Mouse (Mus musculus): Measurements from ENCODE around the gene Aacs. TPM values are rescaled to one million over a fixed set of nuclear protein-coding genes. Genes with fewer than 3 reads are reported as not detected.
"Not testable (repeated sequence)": the region's sequence is repeated elsewhere in the genome, so short reads cannot be mapped to it uniquely, and the experiment has no call there.

The Aacs gene
- total RNA-seq, 2 experiments from 2014 or later: 41.0 to 51.2 TPM

DNA sequence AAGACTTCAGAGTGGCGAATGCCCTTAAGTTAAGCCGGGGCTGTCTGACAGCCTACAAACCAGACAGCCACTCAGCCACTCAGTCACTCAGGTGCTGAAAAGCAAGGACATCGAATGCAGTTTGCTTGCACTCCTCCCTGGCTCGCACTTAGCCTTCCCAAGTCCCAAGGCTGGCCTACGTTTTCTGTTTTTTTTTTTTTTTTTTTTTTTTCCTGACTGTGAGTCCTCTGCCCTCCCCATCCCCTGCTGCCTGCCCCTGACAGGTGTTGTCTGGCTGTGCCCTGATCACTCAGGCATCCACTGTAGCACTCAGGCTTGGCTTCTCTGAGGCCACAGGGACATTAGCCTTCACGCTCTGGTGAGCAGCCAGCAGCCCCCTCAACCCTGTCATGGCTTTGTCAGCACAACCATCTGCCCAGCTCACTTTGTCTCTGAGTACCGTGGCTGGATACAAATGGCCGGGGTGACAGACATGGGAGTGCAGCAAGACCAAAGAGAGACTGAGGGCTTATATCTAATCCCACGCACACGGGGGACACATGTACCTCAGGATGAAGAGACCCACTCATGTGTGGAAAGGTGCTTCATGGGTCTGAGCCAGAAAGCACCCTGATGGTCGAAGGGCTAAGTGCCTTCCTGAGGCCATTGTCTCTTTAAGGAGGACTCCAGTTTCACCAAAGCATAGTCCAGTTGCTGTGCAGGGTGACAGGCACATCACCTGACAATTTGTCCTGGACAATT lies 11.9 kb downstream of the Aacs start:
- intact Hi-C loops (cut with DNase I): no loop called here
- no peak for DNase-seq (ENCODE audit: low spot score in 2 of 2)

DNA sequence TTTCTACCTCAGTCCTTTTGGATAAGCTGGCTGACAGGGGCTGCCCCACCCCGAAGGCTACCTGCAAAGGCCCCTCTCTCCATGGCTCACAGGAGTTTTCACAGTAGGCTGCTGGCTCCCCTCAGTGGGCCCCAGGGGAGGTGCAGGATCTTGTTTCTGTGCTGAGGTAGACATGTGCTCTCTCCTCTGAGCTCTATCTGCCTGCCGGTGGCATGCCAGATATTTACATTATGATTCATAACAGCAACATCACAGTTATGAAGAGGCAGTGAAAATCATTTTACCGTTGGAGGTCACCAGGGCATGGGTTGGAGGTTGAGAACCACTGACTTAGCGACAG lies 12.5 kb downstream of the Aacs start:
- intact Hi-C loops (cut with DNase I): no loop called here
- no peak for DNase-seq (ENCODE audit: low spot score in 2 of 2)

DNA sequence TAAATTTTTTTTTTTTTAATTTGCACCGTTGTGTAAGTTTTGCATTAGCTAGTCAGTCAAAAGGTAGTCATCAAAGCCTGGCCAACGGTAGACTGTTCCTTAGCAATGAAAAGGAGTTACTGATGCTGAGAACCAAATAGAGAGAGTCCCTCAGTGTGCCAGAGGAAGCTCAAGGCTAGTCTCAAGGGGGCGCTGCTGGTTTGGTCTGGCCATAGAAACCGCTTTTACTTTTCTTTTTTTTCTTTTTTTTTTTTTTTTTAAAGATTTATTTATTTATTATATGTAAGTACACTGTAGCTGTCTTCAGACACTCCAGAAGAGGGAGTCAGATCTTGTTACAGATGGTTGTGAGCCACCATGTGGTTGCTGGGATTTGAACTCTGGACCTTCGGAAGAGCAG lies 13.3 kb downstream of the Aacs start:
- DNase-seq (ENCODE audit: low spot score in 2 of 2); intact Hi-C loops (cut with DNase I): not testable (repeated sequence)

DNA sequence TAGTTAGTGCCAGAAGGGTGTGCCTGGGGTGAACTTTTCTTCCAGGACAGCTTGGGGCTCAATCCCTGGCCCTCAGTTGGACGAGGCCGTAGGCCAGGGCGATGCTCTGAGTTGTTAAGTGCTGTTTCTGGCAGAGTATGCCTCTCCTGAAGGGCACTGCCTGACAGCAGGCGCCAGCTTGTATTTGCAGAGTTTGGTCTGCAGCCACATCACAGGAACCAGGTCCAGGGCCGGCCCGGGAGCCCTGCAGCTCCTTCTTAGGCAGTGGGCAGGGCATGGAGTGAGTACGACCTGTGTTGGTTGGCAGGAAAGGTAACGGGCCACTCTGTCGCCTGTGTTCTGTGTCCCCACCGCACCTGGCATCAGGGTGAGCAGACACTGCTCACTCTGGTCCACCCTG lies 15.5 kb downstream of the Aacs start:
- intact Hi-C loops (cut with DNase I): no loop called here
- no peak for DNase-seq (ENCODE audit: low spot score in 2 of 2)

DNA sequence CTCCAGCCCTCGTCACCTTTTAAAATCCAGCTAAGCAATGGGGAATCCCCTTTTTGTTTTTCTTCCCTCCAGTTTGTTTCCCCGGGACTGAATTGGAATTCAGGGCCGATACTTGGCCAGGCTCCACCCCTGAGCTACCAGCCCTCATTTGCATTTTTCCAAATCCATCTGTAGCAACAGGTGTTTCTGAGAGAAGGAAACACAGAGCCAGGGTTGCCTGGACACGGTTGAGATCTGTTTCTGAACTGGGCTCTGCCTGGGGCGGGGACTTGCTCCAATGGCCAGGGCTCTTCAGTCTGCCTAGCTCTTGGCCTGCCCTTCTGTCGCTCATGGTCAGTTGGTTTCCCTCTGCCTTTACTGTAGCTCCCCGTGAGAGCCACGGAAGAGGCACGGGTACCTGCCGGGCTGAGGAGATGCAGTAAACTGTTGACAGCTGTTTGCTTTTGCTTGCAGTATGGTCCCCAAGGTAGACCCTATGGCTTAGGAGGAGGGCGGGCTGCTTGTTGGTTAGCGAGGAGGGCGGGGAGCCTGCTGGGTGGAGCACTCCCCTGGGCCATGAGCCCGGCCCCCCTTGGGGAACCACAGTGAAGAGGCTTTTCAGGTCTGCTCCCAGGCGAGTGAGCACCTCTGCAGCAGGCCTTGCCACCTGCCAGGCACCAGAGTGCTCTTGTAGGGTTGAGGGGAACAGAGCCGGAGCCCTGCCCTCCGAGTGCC lies 16.9 kb downstream of the Aacs start:
- intact Hi-C loops (cut with DNase I): no loop called here
- DNase-seq (ENCODE audit: low spot score in 2 of 2): no peak

DNA sequence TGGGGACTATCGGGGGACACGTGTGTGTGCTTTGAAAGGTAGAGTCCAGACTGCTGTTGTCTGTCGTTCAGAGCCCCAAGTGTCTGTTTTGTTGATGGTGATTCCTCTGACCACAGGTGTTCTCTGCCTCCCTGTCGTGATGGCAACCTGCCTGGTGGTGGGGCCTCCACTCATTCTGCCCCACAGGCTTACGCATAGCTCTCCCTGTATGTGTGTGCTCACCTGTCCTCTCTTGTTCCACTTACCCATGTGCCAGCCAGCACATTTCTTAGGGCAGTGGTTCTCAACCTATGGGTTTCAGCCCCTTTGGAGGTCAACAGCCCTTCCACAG lies 17.4 kb downstream of the Aacs start:
- no peak for DNase-seq (ENCODE audit: low spot score in 2 of 2)
- intact Hi-C loops (cut with DNase I): no loop called here

DNA sequence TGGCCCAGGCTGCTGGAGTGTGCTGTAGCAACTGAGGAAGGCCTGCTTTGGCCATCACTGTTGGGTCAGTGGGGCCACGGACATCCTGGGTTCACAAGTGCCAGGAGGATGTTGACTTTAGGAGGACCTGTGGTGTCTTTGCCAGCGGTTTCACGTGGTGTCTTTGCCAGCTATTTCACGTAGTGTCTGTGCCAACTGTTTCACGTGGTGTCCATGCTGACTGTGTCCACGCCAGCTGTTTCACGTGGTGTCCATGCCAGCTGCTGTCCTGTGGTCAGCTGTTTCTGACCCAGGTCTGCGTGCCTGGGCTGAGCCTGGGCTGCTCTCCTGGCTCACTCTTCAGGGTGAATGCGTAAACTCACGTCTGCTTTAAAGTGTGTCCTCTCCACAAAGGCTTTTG lies 20.0 kb downstream of the Aacs start:
- no peak for DNase-seq (ENCODE audit: low spot score in 2 of 2)
- intact Hi-C loops (cut with DNase I): no loop called here

DNA sequence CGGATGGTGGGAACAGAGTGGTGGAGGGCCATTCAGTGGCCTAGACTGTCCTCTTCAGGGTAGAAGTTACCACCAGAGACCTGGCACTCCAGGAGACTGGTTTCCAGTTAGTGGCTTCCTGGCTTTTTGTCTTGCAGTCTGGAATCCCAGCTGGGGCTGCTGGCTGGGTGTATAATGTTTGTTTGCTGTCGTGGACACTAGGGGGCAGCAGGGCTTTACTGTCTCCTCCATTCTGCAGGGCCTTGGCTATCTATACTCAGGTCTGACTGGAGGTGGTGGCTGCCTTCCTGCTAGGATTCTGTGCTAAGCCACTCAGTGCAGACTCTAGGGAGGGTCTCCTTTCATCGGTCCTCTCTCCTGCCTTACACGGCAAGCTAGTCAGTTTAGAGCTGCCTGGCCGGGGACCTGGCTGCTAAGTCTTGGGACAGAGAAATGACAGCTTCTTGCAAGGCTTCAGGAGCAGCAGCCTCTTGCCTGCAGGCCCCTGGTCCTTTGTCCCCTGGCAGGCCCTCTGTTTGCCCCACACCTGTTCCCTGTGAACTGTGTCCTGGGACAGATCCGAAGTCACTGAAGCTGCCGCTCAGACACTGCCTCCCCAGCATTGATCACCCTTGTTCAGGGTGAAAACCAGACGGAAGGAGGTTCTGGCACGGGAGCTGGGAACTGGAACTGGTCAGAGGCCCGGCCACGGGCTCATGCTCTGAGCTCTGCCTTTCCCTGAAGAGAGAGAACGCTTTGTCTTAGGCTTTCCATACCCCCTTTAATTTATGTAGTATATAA lies 22.4 kb downstream of the Aacs start:
- intact Hi-C loops (cut with DNase I): no loop called here
- DNase-seq (ENCODE audit: low spot score in 2 of 2): peak; percentile 73 to 79

DNA sequence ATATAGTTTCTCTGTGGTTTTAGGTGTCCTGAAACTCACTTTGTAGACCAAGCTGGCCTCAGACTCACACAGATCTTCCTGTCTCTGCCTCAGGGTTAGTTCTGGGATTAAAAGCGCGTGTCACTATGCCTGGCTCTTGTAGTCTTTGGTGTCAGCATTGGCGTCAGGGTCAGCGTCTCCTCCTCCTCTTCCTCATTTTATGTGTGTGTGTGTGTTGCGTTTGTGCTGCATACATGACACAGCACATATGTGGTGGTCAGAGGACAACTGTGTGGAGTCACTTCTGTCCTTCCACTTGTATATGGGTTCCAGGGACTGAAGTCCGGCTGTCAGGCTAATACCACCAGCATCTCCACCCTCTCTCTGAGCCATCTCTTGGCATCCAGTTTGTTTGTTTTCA lies 25.9 kb downstream of the Aacs start:
- intact Hi-C loops (cut with DNase I): no loop called here

DNA sequence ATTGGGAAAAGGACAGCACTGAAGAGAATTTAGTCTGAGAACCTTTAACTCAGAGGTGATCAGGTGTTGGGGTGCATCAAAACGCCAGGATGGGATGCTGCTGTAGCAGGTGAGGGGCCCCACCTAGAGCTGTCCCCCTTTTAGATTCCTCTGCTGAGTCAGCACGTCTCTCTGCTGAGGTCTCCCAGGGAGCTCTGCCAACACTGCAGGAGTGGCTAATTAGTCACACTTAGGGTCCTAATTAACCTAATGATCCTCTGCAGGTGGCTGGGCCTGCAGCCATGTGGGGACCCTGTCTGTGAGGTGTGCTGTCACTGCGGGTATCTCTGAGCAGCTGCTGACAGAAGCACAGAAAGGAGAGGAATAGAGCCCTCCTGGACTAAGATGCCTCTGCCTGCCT lies 26.6 kb downstream of the Aacs start:
- no peak for DNase-seq (ENCODE audit: low spot score in 2 of 2)
- intact Hi-C loops (cut with DNase I): no loop called here

More for the DNA sequence above, 25.9 kb downstream of the Aacs start:
- no peak for DNase-seq (ENCODE audit: low spot score in 2 of 2)

DNA sequence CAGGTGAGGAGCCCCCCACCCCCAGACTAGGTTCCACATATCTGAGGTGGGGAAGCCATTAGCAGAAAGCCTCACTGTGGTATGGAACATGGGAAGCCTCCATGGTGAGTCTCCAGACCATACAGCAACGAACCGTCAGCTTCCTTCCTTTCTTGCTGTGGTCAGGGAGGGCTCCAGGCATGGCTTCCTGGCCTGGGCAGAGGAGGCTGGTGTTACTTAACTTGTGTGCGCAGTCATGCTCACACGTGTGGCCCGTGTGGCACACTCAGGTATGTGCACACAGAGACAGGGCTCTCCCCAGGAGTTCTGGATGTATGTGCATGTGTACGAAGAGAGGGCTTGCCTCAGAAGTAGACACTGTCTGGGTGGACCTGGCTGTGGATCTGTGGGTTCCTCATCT lies 28.0 kb downstream of the Aacs start:
- DNase-seq (ENCODE audit: low spot score in 2 of 2): no peak
- intact Hi-C loops (cut with DNase I): no loop called here

DNA sequence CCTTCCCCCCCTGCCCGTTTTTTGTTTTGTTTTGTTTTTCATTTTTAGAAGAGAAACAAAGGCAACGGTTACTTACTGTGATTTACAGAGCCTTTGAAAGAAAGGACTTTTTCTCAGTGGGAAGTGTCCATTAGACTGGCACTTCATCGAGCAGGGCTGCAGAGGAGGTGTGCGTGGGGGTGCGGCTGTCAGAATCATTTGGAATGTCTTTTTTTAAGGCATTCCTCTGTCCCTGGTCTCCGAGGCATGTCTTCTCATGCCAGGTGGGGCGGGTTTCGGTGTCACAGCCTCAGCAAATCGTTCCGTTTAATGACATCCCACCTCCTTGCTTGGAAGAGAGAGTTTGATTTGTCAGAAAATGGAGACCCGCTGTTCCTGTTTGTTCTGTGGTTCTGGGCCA lies 29.1 kb downstream of the Aacs start:
- DNase-seq (ENCODE audit: low spot score in 2 of 2): peak; percentile 44 to 49
- intact Hi-C loops (cut with DNase I): no loop called here

DNA sequence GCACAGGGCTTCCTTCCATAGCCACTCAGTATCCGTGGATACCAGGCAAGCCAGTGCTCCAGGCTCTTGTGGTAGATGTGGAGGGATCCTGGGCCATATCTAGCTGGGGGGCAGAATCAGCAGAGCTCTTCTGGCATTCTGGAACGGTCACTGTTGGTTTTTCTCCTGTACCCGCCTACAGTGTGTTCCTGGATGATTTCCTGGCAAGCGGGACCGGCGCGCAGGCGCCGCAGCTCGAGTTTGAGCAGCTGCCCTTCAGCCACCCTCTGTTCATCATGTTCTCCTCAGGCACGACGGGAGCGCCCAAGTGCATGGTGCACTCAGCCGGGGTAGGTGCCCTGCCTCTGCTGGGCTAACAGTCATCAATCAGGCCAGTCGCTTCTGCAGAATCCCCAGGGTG lies 30.4 kb downstream of the Aacs start:
- DNase-seq (ENCODE audit: low spot score in 2 of 2): peak; percentile 56 to 75
- intact Hi-C loops (cut with DNase I): no loop called here

DNA sequence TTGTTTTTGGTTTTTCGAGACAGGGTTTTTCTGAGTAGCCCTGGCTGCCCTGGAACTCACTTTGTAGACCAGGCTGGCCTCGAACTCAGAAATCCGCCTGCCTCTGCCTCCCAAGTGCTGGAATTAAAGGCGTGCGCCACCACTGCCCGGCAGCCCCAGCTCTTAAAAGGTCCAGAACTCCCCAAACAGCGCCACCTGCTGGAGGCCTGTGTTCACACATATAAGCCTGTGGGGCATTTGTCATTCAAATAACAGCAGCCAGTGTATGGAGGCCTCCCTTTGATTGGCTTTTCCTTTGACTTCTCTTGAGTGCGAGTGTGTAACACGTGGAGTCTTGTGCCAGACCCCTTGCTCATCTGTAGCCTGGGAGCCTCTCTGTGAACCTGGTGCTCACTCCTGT lies 32.0 kb downstream of the Aacs start:
- intact Hi-C loops (cut with DNase I): no loop called here
- no peak for DNase-seq (ENCODE audit: low spot score in 2 of 2)

DNA sequence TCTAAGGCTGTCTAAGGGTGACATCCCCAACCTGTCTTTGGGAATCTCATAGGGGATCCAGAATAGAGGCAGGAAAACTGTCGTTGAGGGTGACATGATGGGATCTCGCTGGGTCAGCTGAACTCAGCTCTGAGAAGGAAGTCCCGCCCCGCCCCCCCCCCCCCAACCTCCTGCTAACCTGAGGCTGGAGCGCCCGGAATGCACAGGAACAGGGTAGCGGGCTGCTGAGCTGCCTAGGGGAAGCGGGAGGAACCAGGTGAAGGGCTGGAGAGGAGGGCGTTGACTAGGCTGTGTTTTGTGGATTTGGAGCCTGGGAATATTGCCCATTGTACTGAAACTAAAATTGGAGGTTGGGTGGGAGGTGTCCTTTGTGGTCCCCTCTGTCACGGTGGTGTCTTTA lies 32.4 kb downstream of the Aacs start:
- DNase-seq (ENCODE audit: low spot score in 2 of 2): no peak
- intact Hi-C loops (cut with DNase I): no loop called here

DNA sequence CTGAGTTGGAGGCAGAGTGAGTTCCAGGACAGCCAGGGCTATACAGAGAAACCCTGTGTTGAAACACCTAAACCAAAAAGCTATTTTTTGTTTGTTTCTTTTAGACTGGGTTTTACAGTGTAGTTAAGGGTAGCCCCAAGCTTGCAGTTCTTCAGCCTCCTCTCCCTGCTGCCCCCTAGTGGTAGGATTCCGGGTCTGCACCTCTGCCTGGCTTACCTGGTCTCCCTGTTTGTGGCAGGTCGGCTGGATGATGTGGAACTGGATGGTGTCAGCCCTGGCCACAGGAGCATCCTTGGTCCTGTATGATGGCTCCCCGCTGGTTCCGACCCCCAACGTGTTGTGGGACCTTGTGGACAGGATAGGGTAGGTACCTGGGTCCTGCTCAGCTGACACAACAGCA lies 33.9 kb downstream of the Aacs start:
- intact Hi-C loops (cut with DNase I): no loop called here
- no peak for DNase-seq (ENCODE audit: low spot score in 2 of 2)

DNA sequence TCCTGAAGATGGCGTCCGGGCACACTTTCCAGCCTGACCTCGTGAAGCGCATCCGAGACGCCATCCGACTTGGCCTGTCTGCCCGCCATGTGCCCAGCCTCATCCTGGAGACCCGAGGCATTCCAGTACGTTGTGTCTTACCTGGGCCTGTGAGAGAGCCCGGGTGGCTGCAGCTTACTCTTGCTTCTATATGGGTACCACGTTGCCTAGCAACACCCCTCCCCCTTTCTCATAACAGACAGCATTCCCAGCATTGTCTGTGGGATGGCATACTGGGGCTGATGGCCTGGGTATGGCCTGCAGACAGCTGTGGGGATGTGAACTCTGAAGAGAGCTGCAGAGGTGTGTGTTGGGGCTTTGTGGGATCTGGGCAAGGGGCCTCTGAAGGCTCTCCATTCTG lies 39.4 kb downstream of the Aacs start:
- intact Hi-C loops (cut with DNase I): no loop called here
- no peak for DNase-seq (ENCODE audit: low spot score in 2 of 2)

DNA sequence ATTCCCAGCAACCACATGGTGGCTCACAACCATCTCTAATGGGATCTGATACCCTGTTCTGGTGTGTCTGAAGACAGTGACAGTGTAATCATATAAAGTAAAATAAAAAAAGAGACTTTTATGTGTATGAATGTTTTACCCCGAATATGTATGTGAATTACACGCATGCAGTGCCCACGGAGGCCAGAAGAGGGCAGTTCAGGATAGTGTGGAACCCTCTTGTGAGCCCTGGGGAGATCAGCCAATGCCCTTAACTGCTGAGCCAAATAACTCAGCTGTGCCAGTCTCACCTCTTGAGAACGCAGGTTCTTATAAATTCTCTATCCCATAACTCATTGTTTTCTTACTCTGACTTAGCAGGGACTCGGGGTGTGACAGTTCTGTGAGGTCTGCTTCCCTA lies 43.0 kb downstream of the Aacs start:
- no peak for DNase-seq (ENCODE audit: low spot score in 2 of 2)
- intact Hi-C loops (cut with DNase I): no loop called here

DNA sequence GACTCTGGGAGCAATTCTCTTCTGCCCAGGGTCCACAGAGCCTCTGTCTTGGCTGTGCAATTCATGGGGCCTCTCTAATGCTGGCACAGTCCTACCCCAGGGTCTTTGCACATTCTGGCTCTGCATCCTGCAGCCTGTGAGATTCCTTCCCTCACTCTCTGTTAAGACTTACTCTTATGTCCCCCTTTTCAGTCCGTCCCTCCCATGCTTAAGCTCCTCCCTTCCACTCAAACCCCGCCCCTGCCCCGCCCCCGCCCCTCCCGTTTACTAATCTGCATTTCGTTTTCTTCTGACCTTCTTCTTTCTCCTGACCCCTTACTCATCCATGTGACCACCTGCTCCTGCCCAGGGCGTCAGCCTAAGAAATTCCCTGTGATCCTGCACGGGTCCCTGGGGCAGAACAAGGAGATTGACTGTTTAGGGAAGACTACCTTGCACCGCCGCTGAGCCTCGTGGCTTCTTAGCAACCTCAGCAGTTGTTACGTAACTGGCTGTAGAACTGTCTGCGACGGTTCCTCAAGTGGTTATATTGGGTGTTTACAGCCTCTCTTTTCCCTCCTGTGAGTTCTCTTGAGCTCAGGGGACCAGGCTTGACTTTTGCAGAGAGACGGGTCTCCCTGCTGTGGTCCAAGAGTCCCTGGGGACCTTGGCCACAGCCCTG lies 45.4 kb downstream of the Aacs start:
- intact Hi-C loops (cut with DNase I): no loop called here
- peak; percentile 39 to 45 for DNase-seq (ENCODE audit: low spot score in 2 of 2)

DNA sequence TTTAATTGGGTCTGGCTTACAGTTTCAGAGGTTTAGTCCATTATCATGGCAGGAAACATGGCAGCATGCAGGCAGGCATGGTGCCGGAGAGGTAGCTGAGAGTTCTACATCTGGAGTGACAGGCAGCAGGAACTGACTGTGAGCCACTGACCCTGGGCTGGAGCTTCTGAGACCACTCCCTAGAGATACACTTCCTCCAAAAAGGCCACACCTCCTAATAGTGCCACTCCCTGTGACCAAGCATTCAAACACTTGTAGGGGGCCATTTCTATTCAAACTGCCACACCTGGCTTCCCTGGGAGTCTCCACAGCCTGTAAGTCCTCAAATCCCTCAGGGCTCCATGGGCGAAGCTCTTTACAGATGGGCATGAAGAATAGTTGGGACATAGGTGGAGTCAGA lies 47.7 kb downstream of the Aacs start:
- DNase-seq (ENCODE audit: low spot score in 2 of 2): no peak
- intact Hi-C loops (cut with DNase I): no loop called here

DNA sequence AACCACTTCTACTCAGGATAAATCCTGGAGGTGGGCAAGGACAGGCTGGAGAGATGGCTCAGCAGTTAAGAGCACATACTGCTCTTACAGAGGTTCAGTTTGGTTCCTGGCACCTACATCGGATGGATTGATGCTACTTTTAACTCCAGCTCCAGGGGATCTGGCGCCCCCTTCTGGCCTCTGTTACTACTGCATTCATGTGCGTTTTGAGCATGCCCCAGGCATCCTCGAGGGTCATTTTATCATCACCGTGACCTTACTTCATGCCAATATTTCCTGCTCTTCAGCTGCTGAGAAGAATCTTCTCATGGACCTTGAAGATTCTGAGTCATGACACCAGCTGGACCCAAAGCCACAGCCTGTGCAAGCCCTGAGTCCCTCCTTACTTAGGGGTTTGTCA lies 49.9 kb downstream of the Aacs start:
- intact Hi-C loops (cut with DNase I): no loop called here

More for the DNA sequence above, 49.9 kb downstream of the Aacs start:
- no peak for DNase-seq (ENCODE audit: low spot score in 2 of 2)
